Mouse (Mus musculus): Measurements from ENCODE around the gene Unc93a2. TPM values are rescaled to one million over a fixed set of nuclear protein-coding genes. Genes with fewer than 3 reads are reported as not detected.

The Unc93a2 gene
- polyA plus RNA-seq, 1 experiment from 2014 or later: not detected

Other genes with a start within 250 kb of the Unc93a2 start
- 24.4 and 25.7 TPM in 2 replicates for gene Rps6ka2, start 215.3 kb downstream of the Unc93a2 start, polyA plus RNA-seq (2014; fragmentation: Nextera tagmentation; extraction: Ambion mirVana)
- not detected in 2 replicates for gene Tcp10a, start 60.8 kb downstream of the Unc93a2 start, polyA plus RNA-seq (2014; fragmentation: Nextera tagmentation; extraction: Ambion mirVana)
- gene Ttll2, start 32.8 kb downstream of the Unc93a2 start, polyA plus RNA-seq (2014; fragmentation: Nextera tagmentation; extraction: Ambion mirVana): not detected in 2 replicates
- not detected in 2 replicates for gene Gm49630, start 13.5 kb downstream of the Unc93a2 start, polyA plus RNA-seq (2014; fragmentation: Nextera tagmentation; extraction: Ambion mirVana)